Mouse (Mus musculus) limb, embryonic 15.5 days (tissue): ENCODE measurements at regions not wholly inside any gene's neighbourhood (a gene's known extent, or its start where the extent isn't known, plus 50 kb on each side); places are given as distances from the start of the nearest gene placed in this dataset.

Source experiments
- ATAC-seq: fragments of 200-750 bp; cut with Nextera tagmentation; 2 replicates; pipeline ENCODE4 v1.8.0; 2017; ENCODE audit warnings: low read depth, moderate TSS enrichment; ENCODE audit not compliant: insufficient number of reproducible peaks, low FRiP score, low TSS enrichment
- H3K27ac ChIP-seq: fragments of 300-500 bp; sonication (generic); 2 replicates; pipeline ENCODE4 v1.5.1; 2015; ENCODE audit warnings: moderate library complexity, mild to moderate bottlenecking, inconsistent platforms
- H3K27me3 ChIP-seq: fragments of 300-500 bp; sonication (generic); 2 replicates; pipeline ENCODE4 v1.6.1; 2015; ENCODE audit warnings: inconsistent platforms
- H3K36me3 ChIP-seq: fragments of 300-500 bp; sonication (generic); 2 replicates; pipeline ENCODE4 v1.6.1; 2015; ENCODE audit warnings: inconsistent platforms
- H3K4me1 ChIP-seq: fragments of 300-500 bp; sonication (generic); 2 replicates; pipeline ENCODE4 v1.6.1; 2015; ENCODE audit warnings: inconsistent platforms
- H3K4me2 ChIP-seq: fragments of 300-500 bp; sonication (generic); 2 replicates; pipeline ENCODE4 v1.6.1; 2015; ENCODE audit warnings: mild to moderate bottlenecking, inconsistent platforms
- H3K4me3 ChIP-seq: fragments of 300-500 bp; sonication (generic); 2 replicates; pipeline ENCODE4 v1.5.1; 2015; ENCODE audit warnings: mild to moderate bottlenecking, inconsistent platforms
- H3K9ac ChIP-seq: fragments of 300-500 bp; sonication (generic); 2 replicates; pipeline ENCODE4 v1.6.1; 2015; ENCODE audit warnings: inconsistent platforms
- H3K9me3 ChIP-seq: fragments of 300-500 bp; sonication (generic); 2 replicates; pipeline ENCODE4 v1.6.1; 2016; ENCODE audit warnings: inconsistent platforms
- WGBS: fragments of 180-500 bp; shearing (Covaris S2); methylation state at CpG from one replicate; pipeline ENCODE4 v1.1.7; 2015; 5-methylcytosine and 5-hydroxymethylcytosine counted together

DNA sequence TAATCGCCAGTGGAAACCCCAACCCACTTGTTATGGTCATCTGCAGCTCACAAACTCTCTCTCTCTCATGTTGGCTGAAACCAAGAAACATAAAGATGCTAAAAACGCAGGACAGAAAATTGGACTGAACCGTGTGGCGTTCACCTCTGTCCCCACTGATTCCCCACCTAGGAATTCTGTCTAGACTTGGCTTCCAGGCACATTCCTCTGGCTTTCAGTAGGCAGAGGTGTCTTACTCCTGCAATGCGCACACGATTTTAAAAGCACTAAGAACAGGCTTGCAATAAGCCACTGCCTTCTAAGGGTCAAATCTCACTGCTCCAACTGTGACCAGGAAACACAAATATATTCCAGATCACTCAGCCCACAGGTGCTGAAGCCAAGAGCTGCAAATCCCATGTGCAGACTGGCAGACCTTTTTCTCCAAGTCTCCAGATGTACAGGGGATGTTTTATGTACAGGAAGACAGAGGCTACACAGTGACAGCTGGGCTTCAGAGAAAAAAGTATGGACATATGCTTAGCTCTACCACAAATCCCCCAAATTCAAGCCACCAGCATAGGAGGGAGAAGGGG is 758.3 kb downstream of the Inhba start:
- WGBS = 30% methylated on average over 6 of the region's 6 CpGs
- no peak overlapping the region for H3K9ac ChIP-seq
- H3K4me1 ChIP-seq = no peaks in the 10 kb centered on the region
- H3K4me3 ChIP-seq = no peak overlapping the region
- no peak for ATAC-seq
- H3K27ac ChIP-seq = no peak overlapping the region
- H3K9me3 ChIP-seq = no peaks in the 10 kb centered on the region
- H3K4me2 ChIP-seq = no peak overlapping the region
- no peaks in the 10 kb centered on the region for H3K27me3 ChIP-seq
- H3K36me3 ChIP-seq = no peaks in the 10 kb centered on the region

GRCm38 (mm10) chr13:16771845-16772244 is 760.2 kb downstream of the Inhba start:
- 88% methylated on average over 4 of the region's 4 CpGs for WGBS
- H3K27me3 ChIP-seq = no peaks in the 10 kb centered on the region
- H3K27ac ChIP-seq = no peak overlapping the region
- H3K4me1 ChIP-seq = no peaks in the 10 kb centered on the region
- no peaks in the 10 kb centered on the region for H3K36me3 ChIP-seq
- no peak overlapping the region for H3K4me3 ChIP-seq
- no peaks in the 10 kb centered on the region for H3K9me3 ChIP-seq
- no peak overlapping the region for H3K4me2 ChIP-seq
- no peak overlapping the region for H3K9ac ChIP-seq
- ATAC-seq = no peak

DNA sequence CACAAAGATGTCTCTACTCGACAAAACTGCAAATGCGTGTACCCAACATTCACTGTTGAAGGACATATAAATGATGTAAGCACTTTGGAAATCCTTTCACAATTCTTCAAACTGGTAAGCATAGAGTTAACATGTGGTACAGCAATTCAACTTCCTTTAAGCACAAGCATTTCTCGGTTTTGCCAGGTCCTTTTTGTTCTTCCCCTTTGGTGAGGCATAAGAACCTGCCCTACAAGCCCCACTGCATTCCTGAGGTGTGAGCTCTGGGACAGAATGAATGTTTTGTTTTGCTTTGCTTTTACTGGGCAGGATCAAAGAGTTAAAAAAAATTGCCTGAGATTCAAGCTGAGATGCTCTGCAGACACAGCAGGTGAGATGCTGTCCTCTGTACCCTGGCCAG is 793.9 kb downstream of the Inhba start:
- no peak overlapping the region for H3K9ac ChIP-seq
- H3K27me3 ChIP-seq = no peaks in the 10 kb centered on the region
- H3K4me1 ChIP-seq = no peaks in the 10 kb centered on the region
- H3K9me3 ChIP-seq = no peaks in the 10 kb centered on the region
- no peak overlapping the region for H3K27ac ChIP-seq
- no peak overlapping the region for H3K4me2 ChIP-seq
- WGBS = 48% methylated on average over 3 of the region's 3 CpGs
- no peak for ATAC-seq
- H3K4me3 ChIP-seq = no peak overlapping the region
- no peaks in the 10 kb centered on the region for H3K36me3 ChIP-seq
